Mouse (Mus musculus): ENCODE results near the gene Cdc14b. TPM values are rescaled to one million over a fixed set of nuclear protein-coding genes. Genes with fewer than 3 reads are reported as not detected.

Cdc14b gene
- polyA plus RNA-seq, 1 experiment from 2014 or later = 20.7 TPM

DNA sequence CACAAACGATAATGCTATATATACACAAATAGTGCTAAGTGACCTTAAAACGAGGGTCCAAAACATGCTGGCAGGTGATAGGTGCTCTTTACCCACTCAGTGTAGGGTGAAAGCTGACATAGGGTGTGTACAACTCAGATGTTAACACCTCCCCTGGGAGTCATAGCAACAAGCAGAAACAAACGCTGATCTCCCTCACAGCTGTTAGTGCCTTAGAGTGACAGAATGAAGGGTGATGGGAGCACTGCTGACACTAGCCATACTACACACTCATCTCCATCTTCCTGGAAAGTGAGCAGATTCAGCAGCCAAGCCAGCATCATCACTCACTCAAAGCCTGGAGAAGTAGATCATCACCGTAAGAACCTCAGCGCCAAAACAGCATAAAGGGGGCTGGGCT, 125.0 kb downstream of the Cdc14b start:
- ATAC-seq (ENCODE audit: insufficient number of reproducible peaks, insufficient read depth, low FRiP score, low TSS enrichment, low read depth) = no peak
- no peaks in the 10 kb centered on the region for H3K36me3 ChIP-seq
- no peaks in the 10 kb centered on the region for H3K27me3 ChIP-seq
- H3K4me3 ChIP-seq = no peak overlapping the region
- H3K4me2 ChIP-seq = no peak overlapping the region
- H3K4me1 ChIP-seq = peaks cover 26% of the 10 kb centered on the region
- no peaks in the 10 kb centered on the region for H3K9me3 ChIP-seq
- 72% methylated on average over 5 of the region's 5 CpGs for WGBS
- no peak overlapping the region for H3K27ac ChIP-seq
- H3K9ac ChIP-seq = 0 out of 2 replicates have a peak overlapping the region, but pooled peaks have one; percentile 27

Other genes with a start within 250 kb of the Cdc14b start
- not detected in 2 replicates for gene Hsd17b3, start 186.1 kb downstream of the Cdc14b start, polyA plus RNA-seq (2015; fragmentation: Nextera tagmentation; extraction: Ambion mirVana)
- 3.4 and 5.7 TPM in 2 replicates for gene Slc35d2, start 145.9 kb downstream of the Cdc14b start, polyA plus RNA-seq (2015; fragmentation: Nextera tagmentation; extraction: Ambion mirVana)
- 15.6 and 18.7 TPM in 2 replicates for gene Zfp367, start 122.1 kb downstream of the Cdc14b start, polyA plus RNA-seq (2015; fragmentation: Nextera tagmentation; extraction: Ambion mirVana)
- 25.2 and 25.5 TPM in 2 replicates for gene Habp4, start 113.5 kb downstream of the Cdc14b start, polyA plus RNA-seq (2015; fragmentation: Nextera tagmentation; extraction: Ambion mirVana)
- 33.9 and 36.0 TPM in 2 replicates for gene Aaed1, start 37.4 kb upstream of the Cdc14b start, polyA plus RNA-seq (2015; fragmentation: Nextera tagmentation; extraction: Ambion mirVana)
- 174 and 193 TPM in 2 replicates for gene Ctsl, start 95.6 kb upstream of the Cdc14b start, polyA plus RNA-seq (2015; fragmentation: Nextera tagmentation; extraction: Ambion mirVana)
- gene Cdk20, start 157.0 kb upstream of the Cdc14b start, polyA plus RNA-seq (2015; fragmentation: Nextera tagmentation; extraction: Ambion mirVana) = 15.8 and 16.6 TPM in 2 replicates
- gene Fam240b, start 222.5 kb upstream of the Cdc14b start, polyA plus RNA-seq (2015; fragmentation: Nextera tagmentation; extraction: Ambion mirVana) = not detected in 2 replicates